Mouse (Mus musculus) midbrain, embryonic 14.5 days (tissue): Measurements from ENCODE around the gene Yif1b. TPM values are rescaled to one million over a fixed set of nuclear protein-coding genes. Genes with fewer than 3 reads are reported as not detected.
A peak's percentile ranks its signal among the peaks of the same experiment; 100 is the strongest.

Experiments
- ATAC-seq: fragments of 200-750 bp; cut with Nextera tagmentation; 2 replicates; pipeline ENCODE4 v1.8.0; 2017; ENCODE audit warnings: moderate number of reproducible peaks, moderate library complexity; ENCODE audit not compliant: low FRiP score, low TSS enrichment
- DNase-seq: peaks from one replicate; pipeline ENCODE4 v3.0.0-alpha.2; 2015
- H3K27ac ChIP-seq: fragments of 300-500 bp; sonication (generic); replicated peaks from 2 replicates; pipeline ENCODE4 v1.5.1; 2014; ENCODE audit warnings: mild to moderate bottlenecking, low read depth, low read length, moderate library complexity
- H3K27me3 ChIP-seq: fragments of 300-500 bp; sonication (generic); 2 replicates; pipeline ENCODE4 v1.6.1; 2014; ENCODE audit warnings: low read length, control low read depth, mixed read lengths; ENCODE audit not compliant: control insufficient read depth, insufficient read depth
- H3K36me3 ChIP-seq: fragments of 300-500 bp; sonication (generic); 2 replicates; pipeline ENCODE4 v1.6.1; 2014; ENCODE audit warnings: low read length, control low read depth; ENCODE audit not compliant: control insufficient read depth, insufficient read depth
- H3K4me1 ChIP-seq: fragments of 300-500 bp; sonication (generic); 2 replicates; pipeline ENCODE4 v1.6.1; 2014; ENCODE audit warnings: mild to moderate bottlenecking, antibody characterized with exemption, low read length, control low read depth; ENCODE audit not compliant: control insufficient read depth, insufficient read depth
- H3K4me2 ChIP-seq: fragments of 300-500 bp; sonication (generic); 2 replicates; pipeline ENCODE4 v1.6.1; 2014; ENCODE audit warnings: mild to moderate bottlenecking, low read length, moderate library complexity
- H3K4me3 ChIP-seq: fragments of 300-500 bp; sonication (generic); replicated peaks from 2 replicates; pipeline ENCODE4 v1.5.1; 2014; ENCODE audit warnings: low read depth, low read length
- H3K9ac ChIP-seq: fragments of 300-500 bp; sonication (generic); replicated peaks from 2 replicates; pipeline ENCODE4 v1.6.1; 2014; ENCODE audit warnings: mild to moderate bottlenecking, low read length, moderate library complexity
- H3K9me3 ChIP-seq: fragments of 300-500 bp; sonication (generic); 2 replicates; pipeline ENCODE4 v1.6.1; 2016; ENCODE audit warnings: low read length, control low read depth, mixed read lengths; ENCODE audit not compliant: control insufficient read depth
- WGBS: fragments of 180-500 bp; shearing (Covaris S2); extraction: QIAGEN DNeasy Blood & Tissue Kit; methylation state at CpG from one replicate; pipeline ENCODE4 v1.1.7; 2014; 5-methylcytosine and 5-hydroxymethylcytosine counted together
- polyA plus RNA-seq: library from polyadenylated mRNA; unstranded; fragments of >200 nt; fragmentation: Nextera tagmentation; extraction: Ambion mirVana; gene quantifications from 2 replicates; pipeline ENCODE4 v1.2.1, GENCODE M21; 2014

The Yif1b gene
- polyA plus RNA-seq, 1 experiment from 2014 or later, result 86.6 TPM

- 78% methylated on average over 2 of the region's 2 CpGs for WGBS
- H3K4me2 ChIP-seq, result peak overlapping the region; percentile 52
- DNase-seq (peak; percentile 6), ATAC-seq (no peak)
- H3K4me1 ChIP-seq, result 0 out of 2 replicates have a peak, but pooled peaks cover 6% of the 10 kb centered on the region
- peaks cover under 1% of the 10 kb centered on the region; the same call in 1 of the 2 replicates for H3K9me3 ChIP-seq
- no peak overlapping the region for H3K27ac ChIP-seq
- H3K36me3 ChIP-seq, result no peaks in the 10 kb centered on the region
- H3K27me3 ChIP-seq, result no peaks in the 10 kb centered on the region
- H3K9ac ChIP-seq, result no peak overlapping the region
- no peak overlapping the region for H3K4me3 ChIP-seq
Measured at GRCm38 (mm10) chr7:29214236-29214635, 23.9 kb upstream of the Yif1b start.

GRCm38 (mm10) chr7:29214846-29215245 lies 23.3 kb upstream of the Yif1b start:
- Histone ChIP-seq H3K9me3 (peaks cover 3% of the 10 kb centered on the region; the same call in 1 of the 2 replicates), H3K36me3 (no peaks in the 10 kb centered on the region), H3K4me1 (0 out of 2 replicates have a peak, but pooled peaks cover 6% of the 10 kb centered on the region), H3K4me2 (no peak overlapping the region), H3K9ac (no peak overlapping the region), H3K4me3 (no peak overlapping the region), H3K27me3 (no peaks in the 10 kb centered on the region), H3K27ac (no peak overlapping the region)
- peak; percentile 53 for DNase-seq
- 45% methylated on average over 15 of the region's 15 CpGs for WGBS
- ATAC-seq, result no peak

GRCm38 (mm10) chr7:29224756-29225394 lies 13.3 kb upstream of the Yif1b start:
- Histone ChIP-seq H3K4me3 (no peak overlapping the region), H3K27ac (no peak overlapping the region), H3K4me2 (peak overlapping the region; percentile 40), H3K27me3 (0 out of 2 replicates have a peak, but pooled peaks cover 5% of the 10 kb centered on the region), H3K9ac (0 out of 2 replicates have a peak overlapping the region, but pooled peaks have one; percentile 23), H3K4me1 (peaks cover 9% of the 10 kb centered on the region; the same call in 1 of the 2 replicates), H3K36me3 (no peaks in the 10 kb centered on the region), H3K9me3 (no peaks in the 10 kb centered on the region; the same call in 1 of the 2 replicates)
- 12% methylated on average over 16 of the region's 16 CpGs for WGBS
- ATAC-seq, result no peak
- DNase-seq, result peak; percentile 76

GRCm38 (mm10) chr7:29225520-29225919 lies 12.6 kb upstream of the Yif1b start:
- 74% methylated on average over 13 of the region's 13 CpGs for WGBS
- Histone ChIP-seq H3K9me3 (no peaks in the 10 kb centered on the region; the same call in 1 of the 2 replicates), H3K4me1 (peaks cover 9% of the 10 kb centered on the region; the same call in 1 of the 2 replicates), H3K4me3 (no peak overlapping the region), H3K9ac (0 out of 2 replicates have a peak overlapping the region, but pooled peaks have one; percentile 23), H3K27ac (no peak overlapping the region), H3K36me3 (no peaks in the 10 kb centered on the region), H3K27me3 (peaks cover 8% of the 10 kb centered on the region; the same call in 1 of the 2 replicates), H3K4me2 (peak overlapping the region; percentile 40)
- ATAC-seq (no peak), DNase-seq (no peak)

- Histone ChIP-seq H3K4me3 (no peak overlapping the region), H3K9me3 (no peaks in the 10 kb centered on the region), H3K27ac (no peak overlapping the region), H3K27me3 (peaks cover 32% of the 10 kb centered on the region), H3K36me3 (no peaks in the 10 kb centered on the region), H3K4me1 (peaks cover 12% of the 10 kb centered on the region; the same call in 1 of the 2 replicates), H3K9ac (no peak overlapping the region), H3K4me2 (no peak overlapping the region)
- no peak for DNase-seq
- 77% methylated on average over 4 of the region's 4 CpGs for WGBS
- no peak for ATAC-seq
Measured at GRCm38 (mm10) chr7:29228202-29228601, 9.9 kb upstream of the Yif1b start.

GRCm38 (mm10) chr7:29230560-29230959 lies 7.6 kb upstream of the Yif1b start:
- WGBS, result 28% methylated on average over 3 of the region's 3 CpGs
- H3K36me3 ChIP-seq, result no peaks in the 10 kb centered on the region
- DNase-seq (no peak), ATAC-seq (no peak)
- H3K27ac ChIP-seq, result no peak overlapping the region
- no peak overlapping the region for H3K4me2 ChIP-seq
- no peak overlapping the region for H3K9ac ChIP-seq
- H3K9me3 ChIP-seq, result no peaks in the 10 kb centered on the region
- peaks cover 40% of the 10 kb centered on the region for H3K27me3 ChIP-seq
- H3K4me3 ChIP-seq, result no peak overlapping the region
- H3K4me1 ChIP-seq, result peaks cover 3% of the 10 kb centered on the region; the same call in 1 of the 2 replicates

- WGBS, result 60% methylated on average over 3 of the region's 3 CpGs
- H3K9ac ChIP-seq, result no peak overlapping the region
- H3K36me3 ChIP-seq, result no peaks in the 10 kb centered on the region
- H3K27me3 ChIP-seq, result peaks cover 40% of the 10 kb centered on the region
- DNase-seq (no peak), ATAC-seq (no peak)
- H3K4me2 ChIP-seq, result 0 out of 2 replicates have a peak overlapping the region, but pooled peaks have one; percentile 75
- H3K27ac ChIP-seq, result no peak overlapping the region
- H3K4me1 ChIP-seq, result 0 out of 2 replicates have a peak, but pooled peaks cover 3% of the 10 kb centered on the region
- H3K4me3 ChIP-seq, result no peak overlapping the region
- no peaks in the 10 kb centered on the region for H3K9me3 ChIP-seq
Measured at GRCm38 (mm10) chr7:29231517-29231916, 6.6 kb upstream of the Yif1b start.

GRCm38 (mm10) chr7:29232247-29233013 lies 5.7 kb upstream of the Yif1b start, which contains the start of gene Kcnk6:
Kcnk6 (minus strand) TSS chr7:29232515.
- WGBS, result 3% methylated on average over 62 of the region's 62 CpGs
- H3K27me3 ChIP-seq, result peaks cover 40% of the 10 kb centered on the region
- peak within 1 kb of the TSS; percentile 75 for H3K4me2 ChIP-seq
- ATAC-seq, result no peak
- H3K4me1 ChIP-seq, result 0 out of 2 replicates have a peak, but pooled peaks cover 3% of the 10 kb centered on the region
- H3K4me3 ChIP-seq, result peak within 1 kb of the TSS; percentile 40
- no peaks in the 10 kb centered on the region for H3K9me3 ChIP-seq
- DNase-seq, result peak; percentile 42
- peak within 1 kb of the TSS; percentile 62 for H3K9ac ChIP-seq
- H3K27ac ChIP-seq, result no peak within 1 kb of the TSS
- H3K36me3 ChIP-seq, result no peaks in the 10 kb centered on the region
